Mouse (Mus musculus) lung, postnatal 25 days (tissue): Measurements from ENCODE around the gene Ubtd2.
A peak's percentile ranks its signal among the peaks of the same experiment; 100 is the strongest.

Source experiments
- DNase-seq: peaks from one replicate; pipeline ENCODE4 v3.0.0; 2022; ENCODE audit warnings: low spot score

The Ubtd2 gene

DNA sequence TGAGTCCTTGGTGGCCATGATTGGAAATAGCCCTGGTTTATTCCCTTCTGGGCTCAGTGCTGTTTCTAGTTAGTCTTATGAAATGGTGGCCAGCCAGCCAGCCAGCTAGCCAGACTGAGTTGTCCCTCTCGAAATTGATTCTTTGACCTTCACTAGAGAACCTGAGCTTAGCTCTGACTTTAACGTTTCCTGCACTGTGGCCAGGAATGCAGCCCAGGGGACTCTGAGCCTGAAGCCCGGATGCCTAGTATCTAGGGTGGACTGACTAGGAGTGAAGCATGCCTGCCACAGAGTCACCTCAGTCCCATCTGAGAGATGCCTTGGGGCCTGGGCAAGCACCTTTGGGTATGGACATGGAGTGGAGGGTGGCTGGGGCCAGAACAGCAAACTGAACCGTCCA is 109.5 kb downstream of the Ubtd2 start:
- no peak for DNase-seq

DNA sequence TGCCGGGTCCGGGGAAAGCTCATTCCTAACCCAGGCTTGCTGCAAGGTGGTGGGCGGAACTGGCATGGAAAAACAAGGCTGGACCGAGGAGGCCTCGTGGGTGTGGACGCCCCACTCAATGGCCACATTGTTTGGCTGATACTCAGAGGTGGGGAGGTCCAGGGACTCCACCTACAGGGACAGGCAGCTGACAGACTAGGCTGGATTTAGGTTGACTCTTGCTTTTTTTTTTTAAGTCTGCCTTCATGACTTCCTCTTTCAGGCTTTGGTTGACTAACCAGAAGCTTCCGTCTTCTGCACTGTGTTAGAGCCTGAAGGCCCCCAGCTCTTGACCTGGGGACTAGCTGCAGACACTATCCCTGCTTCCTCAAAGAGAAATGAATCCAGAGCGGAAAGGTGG is 109.9 kb downstream of the Ubtd2 start:
- peak; percentile 71 for DNase-seq

- DNase-seq, result no peak
Observed at GRCm38 (mm10) chr11:32566184-32566583, 111.0 kb downstream of the Ubtd2 start.
